Mouse (Mus musculus): ENCODE measurements at regions not wholly inside any gene's neighbourhood (a gene's known extent, or its start where the extent isn't known, plus 50 kb on each side); places are given as distances from the start of the nearest gene placed in this dataset.
"Not testable (repeated sequence)": the region's sequence is repeated elsewhere in the genome, so short reads cannot be mapped to it uniquely, and the experiment has no call there.

GRCm38 (mm10) chr13:75295818-75296217 is 206.2 kb downstream of the Pcsk1 start:
- TF ChIP-seq CTCF (IDR thresholded peaks at IDR 0.05; ENCODE audit: low read depth), result no peak
- Histone ChIP-seq H3K27ac (no peak overlapping the region), H3K27me3 (ENCODE audit: insufficient read depth, low read length) (no peaks in the 10 kb centered on the region), H3K4me3 (ENCODE audit: low read length) (no peak overlapping the region), H3K9me3 (ENCODE audit: low read length) (peaks cover 9% of the 10 kb centered on the region; the same call in 1 of the 2 replicates), H3K36me3 (ENCODE audit: insufficient read depth, low read length) (no peaks in the 10 kb centered on the region), H3K9ac (replicated peaks; ENCODE audit: low read length) (no peak overlapping the region), H3K4me1 (ENCODE audit: insufficient read depth, low read length) (no peaks in the 10 kb centered on the region), H3K4me2 (ENCODE audit: low read depth, low read length) (no peak overlapping the region)
- DNase-seq (ENCODE audit: low spot score) (peak; percentile 68), ATAC-seq (peak; percentile 90)
- 68% methylated on average over 4 of the region's 4 CpGs for WGBS

DNA sequence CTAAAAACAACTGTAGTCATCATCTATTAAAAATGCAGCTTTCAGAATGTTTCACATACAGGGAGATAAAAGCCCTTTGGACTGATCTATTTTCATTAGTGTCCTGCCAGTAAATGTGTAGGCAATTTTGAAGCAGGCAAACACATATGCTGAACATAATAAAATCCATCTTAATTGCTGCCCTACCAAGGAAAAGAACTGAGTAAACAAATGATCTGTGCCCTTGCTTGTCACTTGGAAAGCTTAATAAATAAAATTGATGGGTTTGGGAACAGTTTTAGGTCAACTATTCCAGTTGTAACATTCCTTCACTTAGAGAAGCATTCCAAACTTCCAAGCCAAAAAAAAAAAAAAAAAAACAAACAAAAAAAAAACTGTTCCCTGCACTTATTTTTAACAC is 230.2 kb downstream of the Pcsk1 start:
- ATAC-seq, result no peak
- Histone ChIP-seq H3K4me2 (ENCODE audit: low read depth, low read length) (no peak overlapping the region), H3K4me3 (ENCODE audit: low read length) (no peak overlapping the region), H3K4me1 (ENCODE audit: insufficient read depth, low read length) (no peaks in the 10 kb centered on the region), H3K9me3 (ENCODE audit: low read length) (no peaks in the 10 kb centered on the region), H3K27me3 (ENCODE audit: insufficient read depth, low read length) (no peaks in the 10 kb centered on the region), H3K9ac (replicated peaks; ENCODE audit: low read length) (no peak overlapping the region), H3K36me3 (ENCODE audit: insufficient read depth, low read length) (no peaks in the 10 kb centered on the region), H3K27ac (no peak overlapping the region)
- no peak for TF ChIP-seq CTCF (IDR thresholded peaks at IDR 0.05; ENCODE audit: low read depth)
- DNase-seq (ENCODE audit: low spot score), result no peak

- Histone ChIP-seq H3K4me1 (ENCODE audit: insufficient read depth, low read length) (no peaks in the 10 kb centered on the region), H3K4me3 (ENCODE audit: low read length) (no peak overlapping the region), H3K27me3 (ENCODE audit: insufficient read depth, low read length) (no peaks in the 10 kb centered on the region), H3K27ac (no peak overlapping the region), H3K4me2 (ENCODE audit: low read depth, low read length) (no peak overlapping the region), H3K9me3 (ENCODE audit: low read length) (no peaks in the 10 kb centered on the region), H3K9ac (replicated peaks; ENCODE audit: low read length) (no peak overlapping the region), H3K36me3 (ENCODE audit: insufficient read depth, low read length) (no peaks in the 10 kb centered on the region)
- DNase-seq (ENCODE audit: low spot score), result no peak
- 59% methylated on average over 1 of the region's 1 CpGs for WGBS
- no peak for ATAC-seq
- no peak for TF ChIP-seq CTCF (IDR thresholded peaks at IDR 0.05; ENCODE audit: low read depth)
Measured at GRCm38 (mm10) chr13:75320239-75320638, 230.6 kb downstream of the Pcsk1 start.

DNA sequence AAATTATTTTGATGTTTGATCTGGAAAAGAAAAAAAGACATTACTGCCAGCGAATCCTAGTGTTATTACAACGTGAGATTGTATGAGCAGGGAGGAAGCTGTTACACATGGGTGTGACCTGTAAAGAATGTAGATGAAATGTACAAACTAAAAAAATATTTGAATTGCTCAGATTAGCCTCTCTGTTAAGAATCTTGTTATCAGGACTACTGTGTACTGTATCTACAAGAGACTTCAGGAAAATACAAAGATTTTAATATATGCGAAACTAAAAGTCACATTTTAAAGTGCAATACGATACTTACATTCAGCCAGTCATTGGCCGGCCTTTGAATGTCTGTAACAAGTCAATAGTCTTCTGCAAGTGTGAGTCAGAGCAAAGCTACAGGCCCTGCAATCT is 247.4 kb downstream of the Pcsk1 start:
- DNase-seq (ENCODE audit: low spot score), result no peak
- Histone ChIP-seq H3K4me1 (ENCODE audit: insufficient read depth, low read length) (no peaks in the 10 kb centered on the region), H3K4me2 (ENCODE audit: low read depth, low read length) (no peak overlapping the region), H3K9ac (replicated peaks; ENCODE audit: low read length) (no peak overlapping the region), H3K9me3 (ENCODE audit: low read length) (no peaks in the 10 kb centered on the region), H3K4me3 (ENCODE audit: low read length) (no peak overlapping the region), H3K36me3 (ENCODE audit: insufficient read depth, low read length) (no peaks in the 10 kb centered on the region), H3K27ac (no peak overlapping the region), H3K27me3 (ENCODE audit: insufficient read depth, low read length) (no peaks in the 10 kb centered on the region)
- no peak for TF ChIP-seq CTCF (IDR thresholded peaks at IDR 0.05; ENCODE audit: low read depth)
- WGBS, result 91% methylated on average over 5 of the region's 5 CpGs
- no peak for ATAC-seq

- no peak overlapping the region for H3K4me3 ChIP-seq (ENCODE audit: low read length)
- no peak for TF ChIP-seq CTCF (IDR thresholded peaks at IDR 0.05; ENCODE audit: low read depth)
- whole genome bisulfite sequencing, result 89% methylated on average over 7 of the region's 7 CpGs
- H3K4me1 ChIP-seq (ENCODE audit: insufficient read depth, low read length), result no peaks in the 10 kb centered on the region
- no peaks in the 10 kb centered on the region for H3K9me3 ChIP-seq (ENCODE audit: low read length)
- DNase-seq (ENCODE audit: low spot score), result no peak
- H3K4me2 ChIP-seq (ENCODE audit: low read depth, low read length), result no peak overlapping the region
- H3K36me3 ChIP-seq (ENCODE audit: insufficient read depth, low read length), result no peaks in the 10 kb centered on the region
- no peak overlapping the region for H3K27ac ChIP-seq
- H3K27me3 ChIP-seq (ENCODE audit: insufficient read depth, low read length), result no peaks in the 10 kb centered on the region
- no peak for ATAC-seq
- no peak overlapping the region for H3K9ac ChIP-seq (replicated peaks; ENCODE audit: low read length)
Measured at GRCm38 (mm10) chr13:75343422-75343821, 253.8 kb downstream of the Pcsk1 start.

DNA sequence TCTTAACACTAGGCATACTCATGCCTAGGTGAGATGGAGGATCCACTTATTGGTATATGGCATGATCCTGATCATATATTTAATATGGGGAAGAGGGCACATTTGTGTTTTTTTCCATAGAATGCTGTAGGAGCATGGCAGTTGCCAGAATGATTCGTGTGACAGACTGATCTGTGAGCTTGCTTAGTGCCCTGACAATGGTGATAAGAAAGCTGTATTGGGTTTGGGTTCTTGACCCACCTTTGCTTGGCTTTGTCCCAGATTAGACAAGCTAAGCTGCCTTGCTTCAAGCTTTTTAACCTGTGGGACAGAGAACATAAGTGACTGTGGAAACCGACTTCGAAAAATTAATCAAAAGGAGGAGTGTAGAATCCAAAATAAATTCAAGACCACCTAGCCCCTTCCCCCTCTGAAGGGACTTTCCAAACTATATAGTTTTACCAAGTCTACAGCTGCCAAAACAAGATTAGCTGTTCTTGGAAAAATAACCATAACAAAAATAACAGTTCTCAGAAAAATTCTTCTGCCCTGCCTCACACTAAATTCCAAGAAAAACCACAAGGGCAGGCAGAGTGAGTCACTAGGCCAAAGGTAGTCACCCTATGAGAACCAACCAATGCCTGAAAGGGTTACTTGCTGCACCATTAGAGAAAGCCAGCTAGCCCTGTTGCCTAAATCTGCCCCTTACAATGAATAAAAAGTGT is 277.2 kb downstream of the Pcsk1 start:
- no peaks in the 10 kb centered on the region for H3K36me3 ChIP-seq (ENCODE audit: insufficient read depth, low read length)
- no peak overlapping the region for H3K9ac ChIP-seq (replicated peaks; ENCODE audit: low read length)
- no peak overlapping the region for H3K4me2 ChIP-seq (ENCODE audit: low read depth, low read length)
- WGBS, result 83% methylated on average over 3 of the region's 3 CpGs
- DNase-seq (ENCODE audit: low spot score), result no peak
- H3K27ac ChIP-seq, result no peak overlapping the region
- no peak overlapping the region for H3K4me3 ChIP-seq (ENCODE audit: low read length)
- no peaks in the 10 kb centered on the region for H3K9me3 ChIP-seq (ENCODE audit: low read length)
- H3K27me3 ChIP-seq (ENCODE audit: insufficient read depth, low read length), result no peaks in the 10 kb centered on the region
- no peak for ATAC-seq
- TF ChIP-seq CTCF (IDR thresholded peaks at IDR 0.05; ENCODE audit: low read depth), result no peak
- no peaks in the 10 kb centered on the region for H3K4me1 ChIP-seq (ENCODE audit: insufficient read depth, low read length)

GRCm38 (mm10) chr13:75368249-75368800 is 278.7 kb downstream of the Pcsk1 start:
- Histone ChIP-seq H3K27ac (no peak overlapping the region), H3K4me3 (ENCODE audit: low read length) (no peak overlapping the region), H3K4me1 (ENCODE audit: insufficient read depth, low read length) (no peaks in the 10 kb centered on the region), H3K36me3 (ENCODE audit: insufficient read depth, low read length) (no peaks in the 10 kb centered on the region), H3K27me3 (ENCODE audit: insufficient read depth, low read length) (no peaks in the 10 kb centered on the region), H3K4me2 (ENCODE audit: low read depth, low read length) (no peak overlapping the region), H3K9me3 (ENCODE audit: low read length) (no peaks in the 10 kb centered on the region), H3K9ac (replicated peaks; ENCODE audit: low read length) (no peak overlapping the region)
- DNase-seq (ENCODE audit: low spot score), result no peak
- no peak for ATAC-seq
- no peak for TF ChIP-seq CTCF (IDR thresholded peaks at IDR 0.05; ENCODE audit: low read depth)
- 64% methylated on average over 7 of the region's 7 CpGs for WGBS

- not testable (repeated sequence) for H3K4me1 ChIP-seq (ENCODE audit: insufficient read depth, low read length); H3K36me3 ChIP-seq (ENCODE audit: insufficient read depth, low read length); H3K27me3 ChIP-seq (ENCODE audit: insufficient read depth, low read length); H3K9ac ChIP-seq (replicated peaks; ENCODE audit: low read length); H3K4me2 ChIP-seq (ENCODE audit: low read depth, low read length); H3K4me3 ChIP-seq (ENCODE audit: low read length); DNase-seq (ENCODE audit: low spot score); ATAC-seq; H3K27ac ChIP-seq; H3K9me3 ChIP-seq (ENCODE audit: low read length)
- WGBS, result 97% methylated on average over 3 of the region's 3 CpGs
Measured at GRCm38 (mm10) chr13:75377100-75377499, 287.5 kb downstream of the Pcsk1 start.
